Mouse (Mus musculus) MEL-GATA-1-ER (cell line): ENCODE measurements around the gene Nop58.
"Not testable (repeated sequence)": the region's sequence is repeated elsewhere in the genome, so short reads cannot be mapped to it uniquely, and the experiment has no call there.

Experiments used
- DNase-seq: peaks from one replicate; pipeline ENCODE4 v3.0.0-alpha.2; 2012; ENCODE audit warnings: low read depth; ENCODE audit errors: extremely low read depth

Nop58 gene

DNA sequence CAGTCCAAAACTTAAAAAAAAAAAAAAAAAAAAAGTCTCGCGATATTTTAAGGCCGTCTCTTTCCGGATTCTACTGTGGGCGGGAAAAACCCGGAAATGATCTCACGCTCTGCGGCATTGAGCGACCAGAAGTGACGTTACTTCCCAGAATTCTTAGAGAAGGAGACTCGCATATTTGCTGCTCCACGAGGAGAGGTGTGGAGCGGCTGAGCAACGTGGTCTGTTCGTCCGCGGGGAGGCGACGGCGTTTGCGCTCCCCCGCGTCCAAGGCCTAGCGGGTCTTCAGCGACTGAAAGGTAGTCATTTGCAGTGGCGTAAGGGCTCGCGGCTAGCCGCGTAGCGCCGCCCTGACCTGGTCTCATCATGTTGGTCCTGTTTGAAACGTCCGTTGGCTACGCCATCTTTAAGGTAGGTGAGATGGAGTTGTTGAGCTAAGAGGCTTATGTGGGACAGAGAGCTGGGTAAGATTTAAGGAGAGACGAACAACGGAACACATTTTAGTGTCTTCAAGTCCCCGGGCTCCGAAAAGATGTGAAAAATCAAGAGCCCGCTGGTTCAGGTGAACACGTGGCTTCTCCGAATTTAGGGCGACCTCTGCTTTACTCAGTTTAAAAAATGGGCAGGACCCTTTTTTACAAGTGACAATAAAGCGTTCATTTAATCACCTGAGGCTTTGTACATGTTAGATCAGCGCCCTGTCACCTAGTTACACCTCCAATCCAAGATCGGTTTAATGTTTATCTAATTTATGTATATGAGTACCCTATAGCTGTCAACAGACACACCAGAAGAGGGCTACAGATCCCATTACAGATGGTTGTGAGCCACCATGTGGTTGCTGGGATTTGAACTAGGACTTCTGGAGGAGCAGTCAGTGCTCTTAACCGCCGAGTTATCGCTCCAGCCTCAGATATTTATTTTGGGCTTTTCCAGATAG is at the start of gene Nop58:
Gene Nop58, plus strand, starts transcription at position 153 of the 937 bp plus-strand sequence.
- peak; percentile 99 for DNase-seq

DNA sequence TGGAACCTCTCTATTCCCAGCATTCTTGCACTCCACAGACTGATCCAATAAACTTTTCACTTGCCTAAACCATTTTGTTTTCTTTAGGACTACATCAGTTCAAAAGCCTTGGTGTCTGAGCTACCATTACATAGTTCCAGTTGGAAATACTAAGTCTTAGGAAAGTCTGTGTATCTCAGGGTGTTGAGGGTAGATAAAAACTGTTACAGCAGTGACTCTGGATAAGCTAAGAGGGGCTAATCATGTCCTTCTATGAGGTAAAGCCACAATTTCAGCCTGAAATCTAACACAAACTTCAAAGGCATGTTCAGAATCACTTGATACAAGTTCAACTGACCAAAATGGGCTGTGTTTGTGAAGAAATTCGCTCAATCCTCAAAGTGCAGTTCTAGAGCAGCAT is 48.4 kb upstream of the Nop58 start:
- DNase-seq: no peak

- DNase-seq: no peak
These were observed 46.4 kb upstream of the Nop58 start for GRCm38 (mm10) chr1:59638371-59638770.

DNA sequence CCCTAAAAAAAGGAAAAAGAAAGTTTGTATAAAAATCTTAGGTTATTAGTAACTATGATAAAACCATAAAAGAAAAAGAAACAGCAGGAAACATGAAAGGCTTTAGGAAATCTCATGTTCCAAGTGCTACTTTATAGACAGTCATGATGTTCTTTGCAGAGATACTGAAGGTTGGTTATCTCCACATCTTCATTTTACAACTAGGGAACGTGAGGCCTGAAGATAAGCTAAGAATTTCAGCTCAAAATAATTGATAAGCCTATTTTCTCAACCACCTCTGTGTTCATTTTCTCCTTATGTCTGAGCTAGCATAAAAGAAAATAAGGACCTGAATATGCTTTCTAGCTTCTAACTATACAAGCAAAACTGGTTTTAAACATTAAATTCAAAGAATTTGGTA is 42.3 kb upstream of the Nop58 start:
- DNase-seq: no peak

DNA sequence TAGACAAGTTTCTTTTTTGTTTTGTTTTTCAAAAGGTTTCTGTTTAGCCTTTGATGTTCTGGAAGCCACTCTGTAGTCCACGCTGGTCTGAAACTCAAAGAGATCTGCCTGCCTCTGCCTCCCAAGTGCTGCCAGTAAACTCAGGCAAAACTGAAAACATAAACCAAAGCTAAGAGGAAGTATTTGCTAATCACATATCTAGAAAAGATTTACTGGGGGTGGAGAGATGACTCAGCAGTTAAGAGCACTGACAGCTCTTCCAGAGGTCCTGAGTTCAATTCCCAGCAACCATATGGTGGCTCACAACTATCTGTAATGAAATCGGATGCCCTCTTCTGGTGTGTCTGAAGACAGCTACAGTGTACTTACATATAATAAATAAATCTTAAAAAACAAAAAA is 38.3 kb upstream of the Nop58 start:
- DNase-seq: not testable (repeated sequence)

GRCm38 (mm10) chr1:59651201-59651819 is 33.5 kb upstream of the Nop58 start:
- DNase-seq: no peak

GRCm38 (mm10) chr1:59653243-59653911 is 31.4 kb upstream of the Nop58 start:
- DNase-seq: no peak

DNA sequence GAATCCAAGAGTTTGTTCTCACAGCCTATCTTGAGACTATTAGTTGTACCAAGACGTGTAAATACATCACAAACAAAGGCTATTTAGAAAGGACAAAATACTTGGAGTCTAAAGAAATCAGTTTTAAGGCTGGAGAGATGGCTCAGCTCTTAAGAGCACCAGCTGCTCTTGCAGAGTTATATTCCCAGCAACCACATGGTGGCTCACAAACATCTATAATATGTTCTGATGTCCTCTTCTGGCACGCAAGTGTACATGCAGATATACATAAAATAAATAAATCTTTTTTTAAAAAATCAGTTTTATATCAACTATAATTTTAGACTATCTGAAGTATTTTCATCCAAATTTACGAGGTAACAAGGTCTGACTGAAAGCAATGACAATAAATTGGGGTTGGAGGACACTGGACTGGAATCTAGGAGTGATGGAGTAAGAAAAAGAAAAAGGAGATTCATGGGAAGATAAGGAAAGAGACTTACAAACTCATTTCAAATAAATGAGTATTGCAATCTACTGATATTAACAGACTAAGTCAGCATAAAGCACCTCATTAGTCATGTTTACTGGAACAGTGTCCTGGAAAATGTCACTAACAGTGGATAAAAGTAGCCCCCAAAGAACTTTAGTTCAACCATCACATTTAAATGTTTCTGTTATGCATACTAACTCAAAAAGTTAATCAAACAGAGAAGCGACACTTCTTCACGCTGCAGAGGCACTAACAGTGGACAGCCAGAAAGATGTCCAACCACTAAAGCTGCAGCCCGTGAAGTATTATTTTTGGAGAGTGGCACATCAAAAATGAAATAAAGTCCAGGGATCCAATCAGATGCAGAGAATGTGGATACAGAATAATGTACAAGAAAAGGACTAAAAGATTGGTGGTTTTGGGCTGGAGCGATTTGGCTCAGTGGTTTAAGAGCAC is 28.3 kb upstream of the Nop58 start:
- no peak for DNase-seq

GRCm38 (mm10) chr1:59663456-59664135 is 21.2 kb upstream of the Nop58 start:
- DNase-seq: no peak

DNA sequence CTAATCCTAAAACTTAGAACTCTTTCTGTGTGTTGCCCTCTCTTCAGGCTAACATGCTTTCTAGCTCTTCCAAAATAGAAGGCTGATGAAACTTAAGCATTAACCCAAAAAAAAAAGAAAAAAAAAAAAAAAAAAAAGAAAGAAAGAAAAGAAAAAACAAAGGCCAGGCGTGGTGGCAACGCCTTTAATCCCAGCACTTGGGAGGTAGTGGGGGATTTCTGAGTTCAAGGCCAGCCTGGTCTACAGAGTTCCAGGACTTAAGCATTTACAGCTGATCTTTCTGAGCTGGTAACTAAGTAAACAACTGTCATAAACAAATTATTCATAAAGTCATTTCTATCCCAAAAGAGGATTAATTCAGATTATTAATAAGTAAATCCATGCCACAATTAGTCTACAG is 15.9 kb upstream of the Nop58 start:
- DNase-seq: no peak

DNA sequence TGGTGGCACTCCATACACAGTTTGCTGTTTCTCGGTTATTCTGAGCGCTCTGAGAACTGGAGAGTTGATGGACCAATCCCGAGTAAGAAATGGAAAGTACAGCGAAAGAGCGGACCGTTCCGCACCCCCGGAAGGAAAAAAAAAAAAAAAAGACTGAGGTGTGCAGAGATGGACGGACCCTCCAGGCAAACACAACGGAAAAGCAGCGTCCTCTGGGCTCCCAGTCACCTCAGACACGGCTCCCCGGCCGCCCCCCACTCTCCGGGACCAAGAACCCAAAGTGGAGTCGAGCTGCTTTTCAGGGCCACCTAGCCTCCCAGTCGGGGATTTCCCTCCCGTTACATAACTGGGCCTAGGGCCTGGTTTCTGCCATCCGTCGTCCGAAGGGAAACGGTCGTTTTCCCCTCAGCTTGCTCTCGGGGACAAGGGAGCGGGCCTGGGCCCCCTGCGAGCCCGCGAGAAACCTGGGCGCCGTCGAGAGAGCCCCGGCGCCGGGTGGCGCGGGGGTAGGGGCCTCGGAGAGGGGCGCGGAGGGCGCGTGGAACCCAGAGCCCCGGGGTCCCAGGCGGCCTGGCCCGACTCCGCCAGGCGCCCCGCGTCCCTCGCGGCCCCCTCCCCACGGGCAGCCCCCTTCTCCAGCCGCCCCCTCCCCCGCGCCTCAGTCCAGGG is 14.7 kb upstream of the Nop58 start:
- peak; percentile 67 for DNase-seq

GRCm38 (mm10) chr1:59670641-59671168 is 14.1 kb upstream of the Nop58 start, which contains the start of gene Sumo1:
Sumo1 (minus strand) TSS chr1:59670834.
- DNase-seq: peak; percentile 93

- no peak for DNase-seq
These were observed 11.1 kb upstream of the Nop58 start for GRCm38 (mm10) chr1:59673661-59674060.

- DNase-seq: no peak
These were observed 599 bp upstream of the Nop58 start for GRCm38 (mm10) chr1:59683926-59684818.

DNA sequence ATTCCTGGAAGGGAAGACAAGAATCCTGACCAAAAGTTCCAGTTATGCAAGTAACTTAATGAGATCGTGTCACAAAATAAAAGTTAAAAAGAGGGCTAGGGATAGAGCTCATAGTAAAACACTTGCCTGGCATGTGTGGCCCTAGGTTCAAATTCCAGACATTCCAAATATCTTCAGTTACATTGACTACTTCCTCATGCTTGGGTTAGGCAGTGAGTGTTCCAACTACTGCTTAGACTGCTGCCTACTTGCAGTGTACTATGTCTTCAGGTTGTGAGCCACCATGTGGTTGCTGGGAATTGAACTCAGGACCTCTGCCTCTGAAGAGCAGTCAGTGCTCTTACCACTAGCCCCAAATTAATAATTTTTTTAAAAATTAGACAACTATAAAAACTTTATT is 2.7 kb downstream of the Nop58 start:
- peak; percentile 54 for DNase-seq

GRCm38 (mm10) chr1:59690467-59690866 is 5.7 kb downstream of the Nop58 start:
- DNase-seq: no peak

GRCm38 (mm10) chr1:59697751-59698150 is 13.0 kb downstream of the Nop58 start:
- DNase-seq: no peak

DNA sequence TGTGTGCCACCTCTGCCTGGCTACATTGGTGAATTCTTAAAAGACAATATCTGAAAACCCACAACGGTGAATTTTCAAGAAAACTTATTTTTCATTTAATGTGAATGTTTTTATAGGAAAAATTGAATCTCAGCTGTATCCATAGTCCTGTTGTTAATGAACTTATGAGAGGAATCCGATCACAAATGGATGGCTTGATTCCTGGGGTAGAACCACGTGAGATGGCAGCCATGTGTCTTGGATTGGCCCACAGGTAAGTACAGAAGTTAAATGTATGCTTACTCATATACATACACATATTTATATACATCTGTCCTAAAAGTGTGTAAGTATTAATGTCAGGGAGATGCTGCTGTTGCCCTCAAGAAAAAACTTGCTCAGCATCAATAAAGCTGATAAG is 13.4 kb downstream of the Nop58 start:
- DNase-seq: no peak

- no peak for DNase-seq
These were observed 17.0 kb downstream of the Nop58 start for GRCm38 (mm10) chr1:59701766-59702165.
